Mouse (Mus musculus) neural tube, embryonic 15.5 days (tissue): Measurements from ENCODE around the gene Ppp1r16b. TPM values are rescaled to one million over a fixed set of nuclear protein-coding genes. Genes with fewer than 3 reads are reported as not detected.

Source experiments
- microRNA counts: library from miRNA; unstranded; fragments of <30 nt; microRNA quantifications from one replicate; lab custom pipeline; 2016
- microRNA-seq: library from miRNA; unstranded; fragments of <30 nt; microRNA quantifications from one replicate; pipeline ENCODE4, GENCODE M21; 2017
- polyA plus RNA-seq: library from polyadenylated mRNA; unstranded; fragments of >200 nt; fragmentation: Nextera tagmentation; extraction: Ambion mirVana; gene quantifications from 2 replicates; pipeline ENCODE4 v1.2.1, GENCODE M21; 2015

The Ppp1r16b gene
- polyA plus RNA-seq, 1 experiment from 2014 or later, result 26.6 TPM

MicroRNAs within 50 kb of the gene (microRNA counts, 519-probe panel; counts per million panel counts)
- microRNA mmu-miR-3474 (lab: Ali Mortazavi, UCI), result not detected

Small RNAs within 50 kb of the gene (microRNA-seq; reads per million reads assigned to microRNA genes)
- gene Gm26141 (not detected), gene Mir3474 (1.0 reads per million)

Other genes with a start within 250 kb of the Ppp1r16b start
- gene Adig, start 162.8 kb upstream of the Ppp1r16b start, polyA plus RNA-seq, result not detected in 2 replicates
- 0.75 and 1.2 TPM in 2 replicates for gene Arhgap40, start 152.6 kb upstream of the Ppp1r16b start, polyA plus RNA-seq
- 9.7 and 11.1 TPM in 2 replicates for gene Slc32a1, start 54.6 kb upstream of the Ppp1r16b start, polyA plus RNA-seq
- gene Actr5, start 40.5 kb upstream of the Ppp1r16b start, polyA plus RNA-seq, result 11.4 TPM in 2 replicates
- gene Fam83d, start 102.7 kb downstream of the Ppp1r16b start, polyA plus RNA-seq, result 5.9 and 13.0 TPM in 2 replicates
- 10.9 and 13.3 TPM in 2 replicates for gene Dhx35, start 129.4 kb downstream of the Ppp1r16b start, polyA plus RNA-seq